Mouse (Mus musculus): ENCODE measurements around the gene Gm13420.

- TF ChIP-seq UBTF (IDR thresholded peaks at IDR 0.05; ENCODE audit: low read depth, low read length) (no peak), POLR2A (IDR thresholded peaks at IDR 0.05; ENCODE audit: low read depth, low read length) (no peak), CTCF (conservative IDR thresholded peaks at IDR 0.05 in 1 of 2, IDR thresholded peaks at IDR 0.05 in 1 of 2; ENCODE audit: low read depth in 2 of 2, low read length in 2 of 2) (no peak), GABPA (IDR thresholded peaks at IDR 0.05; ENCODE audit: insufficient replicate concordance, low read depth, low read length) (no peak), MAFK (IDR thresholded peaks at IDR 0.05; ENCODE audit: insufficient replicate concordance, low read length) (no peak), USF1 (IDR thresholded peaks at IDR 0.05; ENCODE audit: low read depth, low read length) (no peak), ZNF384 (IDR thresholded peaks at IDR 0.05; ENCODE audit: low read depth, low read length) (no peak), SIN3A (IDR thresholded peaks at IDR 0.05; ENCODE audit: low read length) (no peak), TBP (conservative IDR thresholded peaks at IDR 0.05; ENCODE audit: low read depth, low read length) (no peak), USF2 (conservative IDR thresholded peaks at IDR 0.05; ENCODE audit: low read depth, low read length) (no peak), POLR2AphosphoS2 (IDR thresholded peaks at IDR 0.05; ENCODE audit: low read depth, low read length) (no peak)
These were observed at the start of gene Gm13420 for GRCm38 (mm10) chr2:29751497-29751896.
